Mouse (Mus musculus) cortical plate, adult 2 months (tissue): Measurements from ENCODE around the gene Loxl3. TPM values are rescaled to one million over a fixed set of nuclear protein-coding genes. Genes with fewer than 3 reads are reported as not detected.
A peak's percentile ranks its signal among the peaks of the same experiment; 100 is the strongest.

Experiments used
- H3K27ac ChIP-seq: fragments of 200-500 bp; 2 replicates; pipeline ENCODE4 v1.5.1; 2012; ENCODE audit warnings: low read length, control low read depth, inconsistent platforms; ENCODE audit not compliant: insufficient read depth
- H3K4me1 ChIP-seq: fragments of 200-500 bp; 2 replicates; pipeline ENCODE4 v1.6.1; 2011; ENCODE audit warnings: low read length; ENCODE audit not compliant: control insufficient read depth, insufficient read depth
- H3K4me3 ChIP-seq: fragments of 200-500 bp; 2 replicates; pipeline ENCODE4 v1.5.1; 2011; ENCODE audit warnings: mild to moderate bottlenecking, low read length, control low read depth; ENCODE audit not compliant: insufficient read depth
- CTCF ChIP-seq: fragments of 200-500 bp; IDR thresholded peaks from 2 replicates; pipeline ENCODE4 v1.5.1; 2011; ENCODE audit warnings: mild to moderate bottlenecking, control low read depth, low read length; ENCODE audit not compliant: insufficient read depth; ENCODE audit errors: extremely low read depth
- POLR2A ChIP-seq: fragments of 200-500 bp; IDR thresholded peaks from 2 replicates; pipeline ENCODE4 v1.6.1; 2011; ENCODE audit warnings: mild to moderate bottlenecking, low read length, control low read depth; ENCODE audit not compliant: insufficient read depth; ENCODE audit errors: extremely low read depth
- polyA plus RNA-seq: library from polyadenylated mRNA; depleted of rRNA; stranded (reverse); fragments of >200 nt; gene quantifications from 2 replicates; pipeline ENCODE4 v1.2.3, GENCODE M21; 2012; rRNA removed

Loxl3 gene
- 4.9 and 6.6 TPM in 2 replicates for polyA plus RNA-seq

DNA sequence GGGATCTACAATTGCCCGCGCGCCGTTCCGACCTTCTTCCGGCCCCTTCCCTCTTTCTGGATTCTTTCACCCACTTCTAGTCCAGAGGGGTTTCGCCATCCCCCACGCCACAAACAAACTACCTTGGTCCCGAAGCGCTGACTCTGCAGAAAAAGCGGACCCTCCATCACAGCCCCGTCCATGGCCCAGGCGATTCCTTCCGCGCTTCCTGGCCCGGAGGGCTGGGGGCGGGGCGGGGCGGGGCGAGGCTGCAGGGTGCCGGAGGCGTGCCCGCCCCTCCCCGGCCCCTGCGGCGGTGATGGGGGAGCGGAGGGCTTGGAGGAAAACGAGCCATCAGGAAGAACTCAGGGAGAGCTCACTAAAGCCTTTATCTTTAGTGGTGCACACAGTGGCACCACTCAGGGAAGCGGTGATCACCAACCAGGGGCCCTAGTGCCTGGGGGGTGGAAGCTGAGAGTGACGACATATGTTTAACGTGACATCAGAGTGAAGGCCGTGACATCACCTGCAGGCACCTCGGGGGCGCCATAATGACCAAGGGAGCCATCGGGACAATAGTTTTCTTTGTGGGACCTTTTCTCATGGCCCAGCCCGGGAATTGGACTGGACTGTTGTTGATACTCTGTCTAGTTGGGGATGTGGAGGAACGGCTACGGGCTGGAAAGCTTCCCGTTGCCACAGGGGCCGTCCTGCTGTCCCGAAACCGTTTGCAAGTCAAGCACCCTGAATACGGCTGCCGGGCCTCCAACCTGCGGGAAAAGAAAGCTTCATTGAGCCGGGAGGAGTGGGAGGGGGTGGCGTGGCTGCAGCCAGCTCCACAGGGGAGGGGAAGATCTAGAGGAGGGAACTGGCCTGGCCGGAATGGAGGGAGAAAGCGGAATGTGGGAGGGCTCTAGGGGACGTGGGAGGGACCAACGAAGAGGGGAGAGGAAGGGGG, at the start of gene Loxl3, which contains the start of gene Dok1:
Gene Loxl3, plus strand, starts transcription at position 925 of the 937 bp plus-strand sequence.
Gene Dok1, minus strand, starts transcription at position 223 of the 937 bp plus-strand sequence.
- H3K27ac ChIP-seq = peak within 1 kb of the TSS; percentile 19

DNA sequence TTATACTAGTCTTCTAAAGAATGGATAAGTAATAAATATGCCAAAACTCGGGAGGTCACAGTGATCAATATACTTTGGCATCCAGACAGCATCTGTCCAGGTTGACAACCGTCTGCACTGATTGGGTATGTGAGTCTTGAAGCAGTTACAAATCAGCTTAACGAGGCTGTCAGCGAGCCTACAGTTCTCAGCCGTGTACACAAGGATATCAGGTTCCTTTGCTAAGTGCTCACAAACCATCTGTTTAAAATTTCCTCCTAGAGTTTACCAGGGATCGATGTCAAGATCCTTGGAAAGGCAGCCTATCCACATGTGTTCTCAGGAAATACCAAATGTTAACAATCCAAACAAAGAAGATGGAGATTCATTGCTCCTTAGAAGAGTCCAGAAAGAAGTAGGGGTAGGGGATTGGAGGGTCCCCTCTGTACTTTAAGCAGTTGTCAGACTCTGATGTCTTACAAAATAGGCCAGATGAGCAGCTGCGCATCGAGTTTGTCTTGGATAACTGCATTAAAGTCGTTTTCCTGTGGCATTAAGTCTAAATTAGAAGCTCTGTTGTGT, 46.5 kb upstream of the Loxl3 start:
- TF ChIP-seq POLR2A (no peak), CTCF (no peak)
- Histone ChIP-seq H3K27ac (no peak overlapping the region), H3K4me3 (no peak overlapping the region), H3K4me1 (no peaks in the 10 kb centered on the region)

More for the DNA sequence above, at the start of gene Loxl3, which contains the start of gene Dok1:
- TF ChIP-seq POLR2A (no peak), CTCF (no peak)
- Histone ChIP-seq H3K4me1 (no peaks in the 10 kb centered on the region), H3K4me3 (peak within 1 kb of the TSS; percentile 43)

DNA sequence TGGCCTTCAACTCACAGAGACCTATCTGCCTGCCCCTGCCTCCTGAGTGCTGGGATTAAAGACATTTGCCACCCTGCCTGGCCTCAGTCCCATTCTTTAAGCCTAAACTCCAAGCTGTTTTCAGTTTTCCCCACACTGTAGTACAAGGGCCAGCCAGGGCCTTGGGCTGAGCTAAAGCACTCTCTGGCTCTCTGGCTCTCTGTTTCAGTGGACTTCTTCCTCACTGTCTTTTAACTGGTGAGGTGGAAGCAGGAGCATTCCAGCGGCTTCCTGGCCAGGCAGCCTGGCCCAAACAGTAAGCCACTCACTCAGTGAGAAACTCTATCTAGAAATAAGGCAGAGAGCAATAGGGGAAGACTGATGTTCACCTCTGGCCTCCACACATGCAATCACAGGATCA, 40.3 kb upstream of the Loxl3 start:
- no peak overlapping the region for H3K27ac ChIP-seq
- no peak overlapping the region for H3K4me3 ChIP-seq
- peaks cover 3% of the 10 kb centered on the region; the same call in 1 of the 2 replicates for H3K4me1 ChIP-seq
- TF ChIP-seq CTCF (no peak), POLR2A (no peak)

DNA sequence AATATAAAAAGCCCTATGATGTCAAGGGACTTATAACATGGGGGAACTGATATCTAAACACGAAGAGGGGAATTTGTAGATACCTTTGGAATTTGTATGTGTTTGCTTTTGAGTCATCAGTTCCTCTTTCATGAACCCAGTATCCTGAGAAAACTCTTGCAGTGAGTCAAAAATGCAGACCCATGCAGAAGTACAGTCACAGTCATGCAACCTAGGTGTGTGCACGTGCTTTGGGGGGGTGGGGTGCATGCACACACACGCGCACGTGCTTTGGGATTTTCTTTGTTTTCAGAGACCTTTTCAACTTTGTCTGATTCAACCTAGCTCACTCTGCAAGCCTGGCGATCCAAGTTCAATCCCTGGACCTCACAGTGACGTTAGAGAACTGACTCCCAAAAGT, 39.6 kb upstream of the Loxl3 start:
- TF ChIP-seq POLR2A = no peak
- TF ChIP-seq CTCF = no peak
- H3K4me3 ChIP-seq = no peak overlapping the region
- no peak overlapping the region for H3K27ac ChIP-seq

DNA sequence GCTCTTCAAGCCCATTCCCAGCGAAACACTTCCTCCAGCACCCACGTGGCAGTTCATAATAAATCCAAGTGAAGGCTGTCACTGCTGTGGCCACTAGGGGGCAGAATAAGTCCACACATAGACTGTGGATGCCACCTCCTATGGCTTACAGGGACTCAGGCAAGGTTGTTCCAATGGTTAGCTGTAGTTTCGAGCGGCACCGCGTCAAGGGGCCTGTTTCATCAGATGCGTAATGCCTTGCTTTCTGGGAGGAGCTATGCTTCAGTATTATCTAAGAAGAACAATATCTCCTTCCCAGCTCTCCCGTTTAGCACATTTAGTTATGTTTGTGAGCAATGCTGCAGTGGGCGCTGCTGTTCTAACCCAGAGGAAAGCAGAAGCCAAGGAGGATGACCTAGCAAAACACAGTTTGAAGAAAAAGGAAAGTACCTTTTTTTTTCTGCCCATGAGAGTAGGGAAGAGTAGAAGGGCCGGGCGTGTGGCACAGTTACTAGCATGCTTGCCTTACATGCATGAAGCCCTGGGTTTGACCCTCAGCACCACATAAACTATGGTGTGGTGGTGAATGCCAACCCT, 37.1 kb upstream of the Loxl3 start:
- peak overlapping the region; percentile 18; the same call in 1 of the 2 replicates for H3K27ac ChIP-seq
- TF ChIP-seq POLR2A = peak; percentile 53; the same call in 1 of the 2 replicates
- TF ChIP-seq CTCF = peak; percentile 98
- H3K4me3 ChIP-seq = no peak overlapping the region; the same call in 1 of the 2 replicates
- peaks cover 3% of the 10 kb centered on the region; the same call in 1 of the 2 replicates for H3K4me1 ChIP-seq

More for the DNA sequence above, 39.6 kb upstream of the Loxl3 start:
- H3K4me1 ChIP-seq = peaks cover 3% of the 10 kb centered on the region; the same call in 1 of the 2 replicates

DNA sequence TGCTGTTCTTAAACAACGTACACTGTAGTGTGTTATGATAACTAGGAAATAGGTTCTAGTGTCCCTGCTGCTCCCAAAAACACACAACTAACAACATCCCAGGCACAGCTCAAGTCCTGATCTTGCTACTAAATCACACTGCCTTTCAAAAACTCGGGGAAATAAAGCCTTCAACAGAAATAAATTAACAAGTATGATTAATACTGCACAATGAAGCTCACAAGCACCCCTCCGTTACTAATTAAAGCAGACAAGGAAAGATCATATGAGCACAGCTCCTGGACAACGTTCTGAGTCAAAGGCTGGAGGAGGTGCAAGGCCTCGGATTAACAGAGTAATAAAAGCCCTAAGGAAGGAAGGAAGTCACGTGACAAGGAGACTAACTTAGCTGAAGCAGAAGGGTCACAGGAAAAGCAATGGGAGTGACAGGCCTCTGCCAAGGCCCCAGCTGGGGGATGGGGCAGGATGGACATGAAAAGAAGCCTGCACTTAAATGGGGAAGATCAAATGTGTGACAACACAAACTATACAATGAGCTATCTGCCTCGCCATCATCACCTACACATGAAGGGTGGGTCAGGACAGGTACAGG, 36.4 kb upstream of the Loxl3 start:
- H3K4me3 ChIP-seq = no peak overlapping the region
- H3K27ac ChIP-seq = peak overlapping the region; percentile 18; the same call in 1 of the 2 replicates
- no peak for TF ChIP-seq POLR2A
- no peak for TF ChIP-seq CTCF
- H3K4me1 ChIP-seq = peaks cover 3% of the 10 kb centered on the region; the same call in 1 of the 2 replicates

GRCm38 (mm10) chr6:82998326-82998725, 35.6 kb upstream of the Loxl3 start:
- H3K4me1 ChIP-seq = peaks cover 3% of the 10 kb centered on the region; the same call in 1 of the 2 replicates
- TF ChIP-seq POLR2A = no peak
- TF ChIP-seq CTCF = no peak

GRCm38 (mm10) chr6:82999986-83000385, 34.0 kb upstream of the Loxl3 start:
- Histone ChIP-seq H3K4me1 (peaks cover 3% of the 10 kb centered on the region; the same call in 1 of the 2 replicates), H3K27ac (no peak overlapping the region), H3K4me3 (no peak overlapping the region)
- TF ChIP-seq POLR2A (no peak), CTCF (no peak)

More at GRCm38 (mm10) chr6:82998326-82998725, 35.6 kb upstream of the Loxl3 start:
- no peak overlapping the region for H3K27ac ChIP-seq
- H3K4me3 ChIP-seq = no peak overlapping the region

- H3K27ac ChIP-seq = no peak overlapping the region
- H3K4me1 ChIP-seq = no peaks in the 10 kb centered on the region
- TF ChIP-seq POLR2A = no peak
- no peak for TF ChIP-seq CTCF
- H3K4me3 ChIP-seq = no peak overlapping the region
Observed at GRCm38 (mm10) chr6:83003082-83003481, 30.9 kb upstream of the Loxl3 start.
